Mouse (Mus musculus) neural tube, embryonic 14.5 days (tissue): ENCODE data around the gene Ybx2. TPM values are rescaled to one million over a fixed set of nuclear protein-coding genes. Genes with fewer than 3 reads are reported as not detected.

Experiments used
- ATAC-seq: fragments of 200-750 bp; cut with Nextera tagmentation; 2 replicates; pipeline ENCODE4 v1.8.0; 2017; ENCODE audit warnings: low read depth, mild to moderate bottlenecking, moderate TSS enrichment, moderate library complexity
- H3K27ac ChIP-seq: fragments of 300-500 bp; sonication (generic); 2 replicates; pipeline ENCODE4 v1.5.1; 2014; ENCODE audit warnings: low read depth, mild to moderate bottlenecking, control low read depth, low read length, moderate library complexity, mixed read lengths
- H3K27me3 ChIP-seq: fragments of 300-500 bp; sonication (generic); 2 replicates; pipeline ENCODE4 v1.6.1; 2014; ENCODE audit warnings: low read length; ENCODE audit not compliant: control insufficient read depth, insufficient read depth
- H3K36me3 ChIP-seq: fragments of 300-500 bp; sonication (generic); 2 replicates; pipeline ENCODE4 v1.6.1; 2014; ENCODE audit warnings: low read length, mixed read lengths; ENCODE audit not compliant: control insufficient read depth, insufficient read depth
- H3K4me1 ChIP-seq: fragments of 300-500 bp; sonication (generic); 2 replicates; pipeline ENCODE4 v1.6.1; 2014; ENCODE audit warnings: low read length; ENCODE audit not compliant: control insufficient read depth, insufficient read depth
- H3K4me2 ChIP-seq: fragments of 300-500 bp; sonication (generic); 2 replicates; pipeline ENCODE4 v1.6.1; 2014; ENCODE audit warnings: mild to moderate bottlenecking, low read depth, low read length, control low read depth
- H3K4me3 ChIP-seq: fragments of 300-500 bp; sonication (generic); 2 replicates; pipeline ENCODE4 v1.5.1; 2014; ENCODE audit warnings: low read depth, low read length, control low read depth, mixed read lengths
- H3K9ac ChIP-seq: fragments of 300-500 bp; sonication (generic); replicated peaks from 2 replicates; pipeline ENCODE4 v1.6.1; 2014; ENCODE audit warnings: low read depth, mild to moderate bottlenecking, control low read depth, low read length, mixed read lengths
- H3K9me3 ChIP-seq: fragments of 300-500 bp; sonication (generic); 2 replicates; pipeline ENCODE4 v1.6.1; 2016; ENCODE audit warnings: low read length; ENCODE audit not compliant: control insufficient read depth
- WGBS: fragments of 180-500 bp; shearing (Covaris S2); extraction: QIAGEN DNeasy Blood & Tissue Kit; methylation state at CpG from one replicate; pipeline ENCODE4 v1.1.7; 2014; 5-methylcytosine and 5-hydroxymethylcytosine counted together
- polyA plus RNA-seq: library from polyadenylated mRNA; unstranded; fragments of >200 nt; fragmentation: Nextera tagmentation; extraction: Ambion mirVana; gene quantifications from 2 replicates; pipeline ENCODE4 v1.2.1, GENCODE M21; 2014

The Ybx2 gene
- polyA plus RNA-seq, 1 experiment from 2014 or later, result 11.1 TPM

GRCm38 (mm10) chr11:69901993-69902392 is 33.6 kb upstream of the Ybx2 start:
- 0 out of 2 replicates have a peak, but pooled peaks have one; percentile 1 for ATAC-seq
- Histone ChIP-seq H3K4me1 (peaks cover 23% of the 10 kb centered on the region), H3K27ac (peak overlapping the region; percentile 97), H3K4me2 (peak overlapping the region; percentile 88), H3K9me3 (no peaks in the 10 kb centered on the region), H3K4me3 (peak overlapping the region; percentile 80), H3K9ac (peak overlapping the region; percentile 96), H3K36me3 (peaks cover 29% of the 10 kb centered on the region), H3K27me3 (no peaks in the 10 kb centered on the region)
- under 1% methylated on average over 30 of the region's 39 CpGs for WGBS

DNA sequence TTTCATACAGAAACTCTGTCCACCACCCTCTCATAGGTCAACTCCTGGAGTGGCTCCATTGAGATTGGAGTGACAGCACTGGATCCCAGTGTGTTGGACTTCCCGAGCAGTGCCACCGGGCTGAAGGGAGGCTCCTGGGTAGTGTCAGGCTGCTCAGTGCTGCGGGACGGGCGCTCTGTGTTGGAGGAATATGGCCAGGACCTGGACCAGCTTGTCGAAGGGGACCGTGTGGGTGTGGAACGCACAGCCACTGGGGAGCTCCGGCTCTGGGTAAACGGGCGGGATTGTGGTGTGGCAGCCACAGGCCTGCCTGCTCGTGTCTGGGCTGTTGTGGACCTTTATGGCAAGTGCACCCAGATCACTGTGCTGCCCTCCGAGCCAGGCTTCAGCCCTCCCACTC is 32.6 kb upstream of the Ybx2 start:
- peaks cover 39% of the 10 kb centered on the region for H3K36me3 ChIP-seq
- H3K4me3 ChIP-seq, result peak overlapping the region; percentile 80; the same call in 1 of the 2 replicates
- ATAC-seq, result no peak
- 91% methylated on average over 13 of the region's 13 CpGs for WGBS
- peaks cover 23% of the 10 kb centered on the region for H3K4me1 ChIP-seq
- no peaks in the 10 kb centered on the region for H3K27me3 ChIP-seq
- H3K9ac ChIP-seq, result no peak overlapping the region
- no peaks in the 10 kb centered on the region for H3K9me3 ChIP-seq
- peak overlapping the region; percentile 88 for H3K4me2 ChIP-seq
- no peak overlapping the region for H3K27ac ChIP-seq

DNA sequence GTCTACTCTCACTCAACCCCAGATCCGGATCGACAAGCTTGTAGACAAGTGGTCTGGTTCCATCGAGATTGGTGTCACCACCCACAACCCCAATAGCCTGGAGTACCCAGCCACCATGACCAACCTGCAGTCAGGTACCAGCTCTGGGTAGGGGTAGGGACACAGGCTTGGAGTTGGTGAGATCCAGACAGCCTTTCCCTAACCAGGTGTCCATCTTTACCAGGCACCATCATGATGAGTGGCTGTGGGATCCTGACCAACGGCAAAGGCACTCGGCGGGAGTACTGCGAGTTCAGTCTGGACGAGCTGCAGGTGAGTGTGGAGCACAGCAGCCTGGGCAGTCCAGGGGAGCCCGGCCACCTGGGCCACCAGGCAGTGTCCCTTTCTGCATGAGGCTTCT is 31.3 kb upstream of the Ybx2 start:
- 98% methylated on average over 9 of the region's 9 CpGs for WGBS
- H3K4me3 ChIP-seq, result no peak overlapping the region
- H3K4me2 ChIP-seq, result no peak overlapping the region
- H3K9me3 ChIP-seq, result no peaks in the 10 kb centered on the region
- no peak for ATAC-seq
- peaks cover 47% of the 10 kb centered on the region for H3K36me3 ChIP-seq
- peaks cover 17% of the 10 kb centered on the region for H3K4me1 ChIP-seq
- H3K9ac ChIP-seq, result no peak overlapping the region
- no peaks in the 10 kb centered on the region for H3K27me3 ChIP-seq
- H3K27ac ChIP-seq, result no peak overlapping the region

GRCm38 (mm10) chr11:69908645-69909044 is 27.0 kb upstream of the Ybx2 start:
- Histone ChIP-seq H3K27me3 (no peaks in the 10 kb centered on the region), H3K27ac (no peak overlapping the region), H3K4me3 (no peak overlapping the region), H3K36me3 (peaks cover 80% of the 10 kb centered on the region), H3K9ac (no peak overlapping the region), H3K4me2 (no peak overlapping the region), H3K4me1 (0 out of 2 replicates have a peak, but pooled peaks cover 2% of the 10 kb centered on the region), H3K9me3 (no peaks in the 10 kb centered on the region)
- no peak for ATAC-seq
- 93% methylated on average over 11 of the region's 11 CpGs for WGBS

DNA sequence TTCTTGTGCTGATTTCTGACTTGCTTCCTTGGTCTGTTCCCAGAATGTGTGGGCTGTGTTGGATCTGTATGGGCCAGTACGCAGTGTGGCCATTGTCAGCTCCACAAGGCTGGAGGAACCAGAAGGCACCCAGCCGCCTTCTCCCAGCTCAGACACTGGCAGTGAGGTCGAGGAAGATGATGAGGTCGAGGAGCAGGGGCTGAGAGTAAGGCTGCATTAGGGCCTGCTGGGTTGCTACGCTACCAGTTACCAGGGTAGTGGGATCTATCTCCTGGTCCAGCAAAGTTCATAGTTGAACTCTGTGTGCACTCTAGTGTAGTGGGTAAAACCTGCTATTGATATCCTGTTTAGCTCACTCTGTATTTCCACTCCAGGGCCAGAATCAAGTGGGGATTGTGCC is 26.4 kb upstream of the Ybx2 start:
- no peak for ATAC-seq
- Histone ChIP-seq H3K4me2 (no peak overlapping the region), H3K9ac (no peak overlapping the region), H3K27ac (no peak overlapping the region), H3K9me3 (no peaks in the 10 kb centered on the region), H3K36me3 (peaks cover 75% of the 10 kb centered on the region), H3K4me1 (0 out of 2 replicates have a peak, but pooled peaks cover 2% of the 10 kb centered on the region), H3K27me3 (no peaks in the 10 kb centered on the region), H3K4me3 (no peak overlapping the region)
- 89% methylated on average over 5 of the region's 5 CpGs for WGBS

- H3K27ac ChIP-seq, result no peak overlapping the region
- H3K4me2 ChIP-seq, result no peak overlapping the region
- ATAC-seq, result no peak
- H3K9ac ChIP-seq, result no peak overlapping the region
- no peaks in the 10 kb centered on the region for H3K9me3 ChIP-seq
- H3K27me3 ChIP-seq, result no peaks in the 10 kb centered on the region
- peaks cover 7% of the 10 kb centered on the region; the same call in 1 of the 2 replicates for H3K4me1 ChIP-seq
- 99% methylated on average over 8 of the region's 8 CpGs for WGBS
- peaks cover 72% of the 10 kb centered on the region for H3K36me3 ChIP-seq
- H3K4me3 ChIP-seq, result no peak overlapping the region
These were observed 25.4 kb upstream of the Ybx2 start for GRCm38 (mm10) chr11:69910177-69910576.

- no peak overlapping the region for H3K4me2 ChIP-seq
- 95% methylated on average over 17 of the region's 17 CpGs for WGBS
- ATAC-seq, result no peak
- peaks cover 73% of the 10 kb centered on the region for H3K36me3 ChIP-seq
- H3K9me3 ChIP-seq, result no peaks in the 10 kb centered on the region
- peaks cover 11% of the 10 kb centered on the region; the same call in 1 of the 2 replicates for H3K4me1 ChIP-seq
- H3K27me3 ChIP-seq, result no peaks in the 10 kb centered on the region
- H3K4me3 ChIP-seq, result no peak overlapping the region
- H3K27ac ChIP-seq, result no peak overlapping the region
- no peak overlapping the region for H3K9ac ChIP-seq
These were observed 24.6 kb upstream of the Ybx2 start for GRCm38 (mm10) chr11:69910781-69911560.

DNA sequence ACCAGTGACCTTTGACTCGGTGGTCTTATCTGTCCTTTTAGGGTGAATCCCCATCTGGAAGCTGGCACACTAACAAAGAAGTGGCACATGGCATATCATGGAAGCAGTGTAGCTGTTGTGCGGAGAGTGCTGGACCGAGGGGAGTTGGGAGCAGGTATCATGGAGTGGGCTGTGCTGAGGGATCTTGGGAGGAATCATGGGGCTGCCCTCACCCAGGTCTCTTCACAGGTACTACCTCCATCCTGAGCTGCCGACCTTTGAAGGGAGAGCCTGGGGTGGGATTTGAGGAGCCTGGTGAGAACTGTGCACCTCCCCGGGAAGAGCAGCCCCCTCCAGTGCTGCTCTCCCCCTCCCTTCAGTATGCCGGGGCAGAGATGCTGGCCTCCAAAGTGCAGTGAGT is 23.9 kb upstream of the Ybx2 start:
- no peak overlapping the region for H3K4me3 ChIP-seq
- no peak overlapping the region for H3K4me2 ChIP-seq
- H3K9me3 ChIP-seq, result no peaks in the 10 kb centered on the region
- H3K27me3 ChIP-seq, result no peaks in the 10 kb centered on the region
- ATAC-seq, result no peak
- H3K27ac ChIP-seq, result no peak overlapping the region
- WGBS, result 97% methylated on average over 6 of the region's 6 CpGs
- H3K4me1 ChIP-seq, result peaks cover 12% of the 10 kb centered on the region; the same call in 1 of the 2 replicates
- H3K9ac ChIP-seq, result no peak overlapping the region
- peaks cover 70% of the 10 kb centered on the region for H3K36me3 ChIP-seq

- Histone ChIP-seq H3K4me3 (peak overlapping the region; percentile 77), H3K27me3 (no peaks in the 10 kb centered on the region), H3K9ac (no peak overlapping the region), H3K36me3 (peaks cover 65% of the 10 kb centered on the region), H3K27ac (no peak overlapping the region), H3K4me2 (peak overlapping the region; percentile 99), H3K4me1 (peaks cover 12% of the 10 kb centered on the region; the same call in 1 of the 2 replicates), H3K9me3 (no peaks in the 10 kb centered on the region)
- WGBS, result 80% methylated on average over 15 of the region's 15 CpGs
- no peak; the same call in 1 of the 2 replicates for ATAC-seq
These were observed 22.7 kb upstream of the Ybx2 start for GRCm38 (mm10) chr11:69912716-69913530.
